Mouse (Mus musculus) gastrocnemius, postnatal 36 days (tissue): ENCODE results near the gene Rnf151. TPM values are rescaled to one million over a fixed set of nuclear protein-coding genes. Genes with fewer than 3 reads are reported as not detected.
"Not testable (repeated sequence)": the region's sequence is repeated elsewhere in the genome, so short reads cannot be mapped to it uniquely, and the experiment has no call there.

Experiments
- DNase-seq, 2 experiments: peaks; one replicate each; pipeline ENCODE4 v3.0.0; 2022
- intact Hi-C: fragments of 180-260 bp; cut with DNase I; formaldehyde crosslinking; loops from one replicate; pipeline ENCODE4 v1.15.1; 2025
- total RNA-seq, 2 experiments: library from RNA; stranded (reverse); gene quantifications; 2 replicates each; pipeline ENCODE4 v1.2.3; 2021

The Rnf151 gene
- total RNA-seq, 2 experiments from 2014 or later = not detected

DNA sequence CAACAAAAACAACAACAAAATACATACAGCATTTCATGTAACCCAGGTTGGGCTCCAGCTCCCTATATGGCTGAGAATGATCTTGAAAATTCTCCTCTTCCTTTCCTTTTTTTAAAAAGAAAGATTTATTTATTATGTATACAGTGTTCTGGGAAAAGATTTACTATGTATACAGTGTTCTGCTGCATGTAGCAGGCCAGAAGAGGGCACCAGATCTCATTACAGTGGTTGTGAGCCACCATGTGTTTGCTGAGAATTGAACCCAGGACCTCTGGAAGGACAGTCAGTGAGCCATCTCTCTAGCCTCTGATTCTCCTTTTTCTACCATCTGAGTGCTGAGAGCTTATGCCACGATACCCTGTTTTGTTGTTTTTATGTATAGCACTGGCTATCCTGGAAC lies 16.6 kb upstream of the Rnf151 start:
- intact Hi-C loops = no loop called here
- DNase-seq = no peak

DNA sequence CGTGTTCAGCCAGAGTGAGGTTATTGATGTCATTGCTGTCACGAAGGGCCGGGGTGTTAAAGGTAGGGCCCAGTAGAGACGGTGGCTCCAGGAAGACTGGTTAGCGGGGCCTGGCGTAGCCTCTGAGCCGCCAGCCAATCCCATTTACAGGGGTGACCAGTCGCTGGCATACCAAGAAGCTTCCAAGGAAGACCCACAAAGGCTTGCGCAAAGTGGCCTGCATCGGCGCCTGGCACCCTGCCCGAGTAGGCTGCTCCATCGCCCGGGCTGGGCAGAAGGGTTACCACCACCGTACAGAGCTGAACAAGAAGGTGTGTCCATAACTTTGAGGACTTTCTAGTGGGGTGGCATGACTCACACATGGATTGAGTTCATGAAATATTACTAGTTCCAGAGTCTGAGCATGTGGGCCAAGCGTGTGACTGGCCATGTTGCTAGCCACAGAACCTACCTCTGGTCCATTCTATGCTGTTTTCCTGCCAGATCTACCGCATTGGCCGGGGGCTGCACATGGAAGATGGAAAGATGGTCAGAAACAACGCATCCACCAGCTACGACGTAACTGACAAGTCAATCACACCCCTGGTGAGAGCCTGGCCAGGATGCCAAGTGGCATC lies 15.7 kb upstream of the Rnf151 start:
- intact Hi-C loops = no loop called here

DNA sequence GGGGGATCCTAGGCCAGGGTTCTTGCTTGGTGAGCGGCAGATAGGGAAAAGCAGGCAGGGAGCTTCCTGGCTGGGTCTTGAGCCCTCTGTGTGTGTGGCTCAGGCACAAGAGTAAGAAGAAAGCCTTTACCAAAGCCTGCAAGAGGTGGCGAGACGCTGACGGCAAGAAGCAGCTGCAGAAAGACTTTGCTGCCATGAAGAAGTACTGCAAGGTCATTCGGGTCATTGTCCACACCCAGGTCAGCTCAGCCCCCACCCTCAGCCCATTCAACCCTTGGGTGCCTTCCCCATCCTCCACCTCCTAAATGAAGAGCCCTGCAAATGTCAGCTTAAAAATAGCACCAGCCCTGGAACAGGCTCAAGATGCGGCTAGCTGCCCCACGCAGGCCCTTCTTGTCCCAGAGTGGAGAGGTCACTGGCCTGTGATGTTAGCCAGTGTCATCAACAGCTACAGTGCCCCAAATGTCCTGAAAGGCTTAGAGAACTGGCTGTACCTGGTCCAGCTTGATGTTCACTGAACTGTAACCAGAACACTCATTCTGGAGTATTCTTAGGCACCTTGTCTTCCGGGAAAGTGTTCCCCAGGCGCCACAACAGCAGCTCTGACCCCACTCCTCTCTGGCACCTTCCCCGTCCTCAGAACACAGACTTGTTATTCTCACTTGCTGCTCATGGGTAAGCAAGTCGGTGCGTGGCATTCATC lies 14.5 kb upstream of the Rnf151 start:
- intact Hi-C loops = no loop called here
- peak; percentile 49 to 71 for DNase-seq

More for the DNA sequence above, 15.7 kb upstream of the Rnf151 start:
- DNase-seq = no peak

DNA sequence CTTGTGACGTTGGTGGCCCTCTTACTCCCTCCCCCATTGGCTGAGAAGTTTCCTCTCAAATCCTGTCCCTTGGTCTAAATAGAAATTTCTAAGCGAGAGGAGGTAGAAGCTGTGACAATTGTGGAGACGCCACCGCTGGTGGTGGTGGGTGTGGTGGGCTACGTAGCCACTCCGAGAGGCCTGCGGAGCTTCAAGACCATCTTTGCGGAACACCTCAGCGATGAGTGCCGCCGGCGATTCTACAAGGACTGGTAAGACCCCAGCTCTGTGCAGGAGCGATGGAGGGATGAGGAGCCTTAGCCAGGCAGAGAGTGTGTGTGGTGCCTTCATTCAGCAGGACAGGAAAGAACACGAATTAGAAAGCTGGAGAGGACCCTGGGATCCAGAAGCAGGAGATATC lies 12.9 kb upstream of the Rnf151 start:
- no peak for DNase-seq
- intact Hi-C loops = no loop called here

DNA sequence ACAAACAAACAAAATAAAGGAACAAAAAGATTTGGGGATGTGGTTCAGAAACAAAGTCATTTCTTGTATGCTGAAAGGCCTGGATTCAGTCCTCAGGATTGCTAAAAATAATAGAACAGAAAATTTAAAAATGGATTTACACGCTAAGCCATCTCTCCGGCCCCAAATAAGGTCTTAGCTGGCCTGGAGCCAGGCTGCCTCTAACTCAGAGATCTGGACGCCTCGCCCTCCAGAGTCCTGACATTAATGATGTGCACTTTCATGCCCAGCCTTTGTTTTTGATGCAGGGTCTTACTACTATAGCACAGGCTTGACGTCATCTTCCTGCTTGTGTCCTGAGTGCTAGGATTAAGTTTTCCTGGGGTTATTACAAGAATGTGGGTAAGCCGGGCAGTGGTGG lies 11.2 kb upstream of the Rnf151 start:
- no peak for DNase-seq
- intact Hi-C loops = no loop called here

DNA sequence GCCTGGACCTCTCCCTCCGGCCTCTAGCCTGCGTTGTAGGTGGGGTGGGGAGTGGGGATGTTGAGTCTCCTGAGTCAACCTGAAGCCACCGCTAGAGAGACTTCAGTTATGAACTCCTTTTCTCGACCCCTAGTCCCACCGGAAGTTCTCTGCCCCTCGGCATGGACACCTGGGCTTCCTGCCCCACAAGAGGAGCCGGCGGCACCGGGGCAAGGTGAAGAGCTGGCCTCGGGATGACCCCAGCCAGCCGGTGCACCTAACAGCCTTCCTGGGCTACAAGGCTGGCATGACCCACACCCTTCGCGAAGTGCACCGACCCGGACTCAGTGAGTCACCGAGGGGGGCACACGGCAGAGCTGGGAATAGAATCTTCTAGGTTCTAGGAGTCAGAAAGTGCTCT lies 10.3 kb upstream of the Rnf151 start:
- DNase-seq = no peak
- intact Hi-C loops = no loop called here

DNA sequence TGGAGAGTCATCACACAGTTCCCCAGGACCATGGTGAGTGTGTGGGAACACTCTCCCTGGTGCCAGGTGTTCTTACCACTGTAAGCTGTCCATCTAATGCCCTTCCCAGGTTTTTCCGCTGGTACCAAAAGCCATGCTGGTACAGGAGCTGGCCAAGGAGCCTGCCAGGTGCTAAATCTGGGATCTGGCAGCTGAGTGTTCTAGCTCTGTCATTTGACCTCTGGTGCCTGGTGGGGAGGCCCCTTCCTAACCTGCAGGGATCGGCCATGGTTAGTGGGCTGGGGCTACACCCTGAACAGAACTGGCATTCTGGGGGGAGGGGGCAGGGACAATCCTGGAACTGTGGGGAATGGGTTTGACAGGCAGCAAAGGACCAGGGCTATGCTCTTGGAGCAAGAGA lies 9.8 kb upstream of the Rnf151 start, which contains the start of gene Rpl3l:
Gene Rpl3l, plus strand, starts transcription at position 203 of the 400 bp plus-strand sequence.
- peak; percentile 42 to 48 for DNase-seq
- intact Hi-C loops = no loop called here

DNA sequence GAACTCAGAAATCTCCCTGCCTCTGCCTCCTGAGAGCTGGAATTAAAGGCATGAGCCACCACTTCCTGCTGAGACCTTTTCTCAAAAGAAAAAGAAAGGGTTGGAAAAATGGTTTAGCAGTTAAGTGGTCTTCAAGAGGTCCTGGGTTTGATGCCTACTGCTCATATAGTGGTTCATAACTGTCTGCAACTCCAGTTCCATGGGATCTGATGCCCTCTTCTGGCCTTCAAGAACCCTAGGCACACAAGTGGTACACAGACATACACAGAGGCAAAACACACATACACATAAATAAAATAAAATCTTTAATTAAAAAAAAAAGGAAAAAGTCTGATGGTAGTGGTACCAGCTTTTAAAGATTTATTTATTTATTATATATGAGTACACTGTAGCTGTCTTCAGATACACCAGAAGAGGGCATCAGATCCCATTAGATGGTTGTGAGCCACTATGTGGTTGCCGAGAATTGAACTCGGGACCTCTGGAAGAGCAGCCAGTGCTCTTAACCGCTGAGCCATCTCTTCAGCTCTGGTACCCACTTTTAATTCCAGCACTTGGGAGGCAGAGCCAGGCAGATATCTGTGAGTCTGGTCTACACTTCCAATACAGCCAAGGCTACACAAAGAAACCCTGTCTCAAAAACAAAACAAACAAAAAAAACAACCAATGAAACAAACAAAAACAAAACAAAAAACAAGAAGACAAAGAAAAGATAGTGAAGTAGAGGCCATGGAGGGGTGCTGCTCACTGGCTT lies 8.0 kb upstream of the Rnf151 start:
- intact Hi-C loops = no loop called here
- DNase-seq = no peak

DNA sequence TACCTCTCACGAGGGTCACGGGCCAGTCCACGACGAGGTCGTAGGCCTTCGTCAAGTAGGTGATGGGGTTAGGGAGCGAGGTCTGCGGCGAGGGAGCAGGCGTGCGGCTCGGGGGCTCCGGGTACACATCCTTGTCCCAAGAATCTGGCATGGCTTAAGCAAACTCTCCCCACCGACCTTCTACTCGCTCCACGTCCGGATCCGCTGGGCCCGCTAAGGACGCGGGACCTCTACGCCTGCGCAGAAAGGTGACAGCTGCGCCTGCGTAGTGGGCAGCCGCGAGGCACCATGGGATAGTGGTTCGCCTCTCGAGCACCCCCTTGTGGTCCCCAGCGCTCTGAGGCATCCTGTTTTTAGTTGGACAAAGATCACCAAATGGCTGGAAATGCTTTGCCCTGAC lies 6.3 kb upstream of the Rnf151 start, which contains the start of gene Ndufb10:
Gene Ndufb10, minus strand, starts transcription at position 295 of the 400 bp plus-strand sequence.
- intact Hi-C loops = no loop called here
- peak; percentile 97 for DNase-seq

DNA sequence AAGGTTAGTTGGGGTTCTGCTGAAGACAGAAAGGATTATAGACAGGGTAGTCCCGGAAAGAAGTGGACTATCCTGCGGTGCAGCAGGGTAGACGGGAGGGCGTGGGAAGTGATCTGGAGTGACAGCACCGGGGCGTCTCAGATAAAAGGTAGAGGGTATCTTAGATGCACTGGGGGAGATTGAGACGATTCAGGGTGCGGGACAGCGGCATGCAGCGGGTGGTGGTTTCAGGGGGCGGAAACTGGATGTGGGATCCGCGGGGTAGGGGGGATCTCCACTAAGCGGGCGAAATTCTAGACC lies 6.0 kb upstream of the Rnf151 start:
- intact Hi-C loops = no loop called here
- no peak for DNase-seq

DNA sequence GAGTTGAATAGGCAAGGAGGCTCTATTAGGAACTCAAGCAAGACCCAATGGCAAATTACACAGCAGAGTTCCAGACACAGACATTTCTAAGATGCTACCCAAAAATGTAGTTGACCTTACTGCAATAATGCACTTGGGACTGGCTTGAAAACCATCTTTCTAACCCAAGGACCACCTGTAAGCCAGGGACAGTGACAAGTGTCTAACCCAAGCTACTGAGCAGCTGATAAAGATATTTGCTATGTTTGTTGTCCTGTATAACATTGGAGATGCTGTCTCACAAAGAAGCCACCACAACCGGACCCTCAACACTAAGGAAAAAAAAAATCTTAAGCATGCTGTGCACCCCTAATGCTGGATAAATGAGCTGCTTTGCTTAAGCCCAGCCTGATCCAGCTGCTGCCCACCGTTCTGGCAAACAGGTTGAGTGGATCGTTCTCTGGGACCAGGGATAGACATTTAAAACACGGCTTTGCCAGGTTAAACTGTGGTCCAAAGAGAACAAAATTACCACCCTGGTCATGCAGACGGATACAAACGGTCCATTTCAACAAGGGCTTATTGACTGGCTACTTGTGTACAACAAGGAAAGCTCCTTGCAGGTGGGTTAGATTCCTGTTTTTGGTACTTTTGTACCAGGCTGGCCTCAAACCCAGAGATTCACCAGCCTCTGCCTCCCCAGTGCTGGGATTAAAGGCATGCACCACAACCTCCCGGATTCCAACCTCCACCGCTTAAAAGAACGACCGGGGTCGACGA lies 5.4 kb upstream of the Rnf151 start:
- intact Hi-C loops = no loop called here

DNA sequence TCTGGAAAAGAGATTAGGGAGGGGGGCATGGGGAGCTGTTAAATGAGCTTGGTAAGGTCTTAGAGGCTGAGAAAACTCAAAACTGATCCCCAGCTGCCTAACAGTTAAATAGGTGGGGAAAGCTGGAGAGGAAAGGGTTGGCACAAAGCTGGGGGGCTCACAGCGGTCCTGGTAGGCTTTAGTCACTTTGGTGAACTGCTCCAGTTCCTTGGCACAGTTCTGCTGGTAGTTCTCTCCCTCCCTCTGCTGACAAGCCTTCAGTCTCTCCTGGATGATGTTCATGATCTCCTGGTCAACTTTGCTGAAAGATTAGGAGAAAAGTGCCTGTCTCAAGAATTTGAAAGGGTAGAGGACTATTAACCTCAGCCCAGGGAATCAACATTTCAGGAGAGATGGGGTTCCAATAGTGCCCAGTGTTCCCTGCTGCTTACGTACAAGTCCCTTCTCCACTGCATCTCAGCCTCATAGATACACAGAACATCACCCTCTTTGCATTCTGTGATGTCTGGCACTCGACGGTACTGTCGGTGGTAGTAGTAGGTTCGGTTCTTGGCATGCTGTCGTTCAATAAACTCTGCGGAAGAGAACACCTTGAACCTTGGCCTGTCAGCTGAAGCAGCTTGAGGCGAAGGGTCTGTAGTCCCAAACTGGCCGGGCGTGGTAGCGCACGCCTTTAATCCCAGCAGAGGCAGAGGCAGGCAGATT lies 4.5 kb upstream of the Rnf151 start:
- intact Hi-C loops = no loop called here
- DNase-seq = no peak

More for the DNA sequence above, 5.4 kb upstream of the Rnf151 start:
- DNase-seq = no peak

DNA sequence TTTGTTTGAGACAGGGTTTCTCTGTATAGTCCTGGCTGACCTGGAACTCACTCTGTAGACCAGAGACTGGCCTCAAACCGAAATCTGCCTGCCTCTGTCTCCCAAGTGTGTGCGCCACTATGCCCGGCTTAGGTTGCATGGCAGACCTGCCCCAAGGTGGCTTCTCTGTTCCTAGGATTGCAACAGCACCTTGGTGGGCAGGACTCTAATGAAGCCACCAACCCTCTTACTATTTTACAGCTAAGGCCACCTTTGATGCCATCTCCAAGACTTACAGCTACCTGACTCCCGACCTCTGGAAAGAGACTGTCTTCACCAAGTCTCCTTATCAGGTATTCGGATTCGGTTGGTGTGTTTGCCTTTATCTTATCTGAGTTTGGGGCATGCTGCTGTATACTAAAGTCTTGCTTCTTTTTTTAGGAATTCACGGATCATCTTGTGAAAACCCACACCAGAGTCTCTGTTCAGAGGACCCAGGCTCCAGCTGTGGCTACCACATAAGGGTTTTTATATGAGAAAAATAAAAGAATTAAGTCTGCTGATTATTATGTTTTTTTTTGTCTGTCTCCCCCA lies 3.6 kb upstream of the Rnf151 start:
- intact Hi-C loops, DNase-seq: not testable (repeated sequence)

DNA sequence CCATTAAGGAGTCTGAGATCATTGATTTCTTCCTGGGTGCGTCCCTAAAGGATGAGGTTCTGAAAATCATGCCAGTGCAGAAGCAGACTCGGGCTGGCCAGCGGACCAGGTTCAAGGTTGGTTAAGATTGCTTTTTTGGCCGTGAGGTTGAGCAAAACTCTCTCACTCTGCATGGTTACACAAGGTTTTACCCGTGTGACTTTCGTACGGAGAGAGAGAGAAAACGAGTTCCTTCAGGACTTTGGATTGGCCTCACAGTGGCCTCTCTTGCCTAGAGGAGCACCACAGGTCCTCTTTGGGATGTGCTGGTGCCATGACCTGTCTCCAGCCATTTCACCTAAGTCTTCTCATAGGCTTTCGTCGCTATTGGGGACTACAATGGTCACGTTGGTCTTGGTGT lies 2.8 kb upstream of the Rnf151 start:
- DNase-seq, intact Hi-C loops: not testable (repeated sequence)

DNA sequence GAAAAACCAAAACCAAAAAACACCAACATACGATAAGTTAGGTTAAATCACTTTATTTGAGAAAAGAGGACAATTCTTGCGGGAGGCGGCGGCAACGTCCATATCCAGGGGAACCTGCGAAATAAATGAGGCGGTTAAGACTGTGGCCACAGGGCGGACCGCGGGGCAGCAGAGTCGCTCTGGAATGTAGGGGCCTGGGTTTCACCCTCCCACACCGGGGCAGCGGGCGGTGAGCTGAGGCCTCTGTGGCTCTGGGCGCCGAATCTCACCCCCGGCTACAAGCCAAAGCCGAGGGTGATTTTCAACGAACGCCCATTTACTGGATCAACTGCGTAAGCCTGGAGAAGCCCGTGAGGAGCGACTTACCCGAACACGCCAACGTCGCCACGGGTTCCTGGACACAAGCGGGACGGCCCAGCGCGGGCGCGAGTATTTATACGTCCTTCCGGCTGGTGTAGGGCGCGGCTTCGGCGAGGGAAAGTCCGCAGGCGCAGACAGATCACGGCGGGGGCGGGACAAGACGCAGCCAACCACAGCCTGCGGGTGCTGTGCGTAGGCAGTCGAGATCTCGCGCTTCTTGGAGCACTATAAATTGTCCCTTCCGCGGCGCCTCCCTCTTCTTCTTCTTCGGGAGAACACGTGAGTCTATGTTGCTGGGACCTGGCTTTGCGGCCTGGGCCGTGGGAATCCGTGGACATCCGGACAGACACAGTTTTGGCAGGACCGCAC lies 1.8 kb upstream of the Rnf151 start:
- intact Hi-C loops = no loop called here
- peak; percentile 93 to 97 for DNase-seq

DNA sequence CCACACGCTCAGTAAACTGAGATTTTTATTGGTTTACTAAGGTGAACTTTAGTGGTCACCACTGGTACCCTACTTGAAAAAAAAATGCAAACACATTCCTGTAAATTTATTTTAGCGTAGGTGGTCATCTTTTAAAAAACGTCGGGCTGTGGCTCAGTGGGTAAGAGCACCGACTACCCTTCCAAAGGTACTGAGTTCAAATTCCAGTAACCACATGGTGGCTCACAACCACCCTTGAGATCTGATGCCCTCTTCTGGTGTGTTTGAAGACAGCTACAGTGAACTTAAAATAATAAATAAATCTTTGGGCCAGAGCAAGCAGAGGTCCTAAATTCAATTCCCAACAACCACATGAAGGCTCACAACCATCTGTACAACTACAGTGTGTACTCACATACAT lies 1.1 kb upstream of the Rnf151 start:
- DNase-seq, intact Hi-C loops: not testable (repeated sequence)

DNA sequence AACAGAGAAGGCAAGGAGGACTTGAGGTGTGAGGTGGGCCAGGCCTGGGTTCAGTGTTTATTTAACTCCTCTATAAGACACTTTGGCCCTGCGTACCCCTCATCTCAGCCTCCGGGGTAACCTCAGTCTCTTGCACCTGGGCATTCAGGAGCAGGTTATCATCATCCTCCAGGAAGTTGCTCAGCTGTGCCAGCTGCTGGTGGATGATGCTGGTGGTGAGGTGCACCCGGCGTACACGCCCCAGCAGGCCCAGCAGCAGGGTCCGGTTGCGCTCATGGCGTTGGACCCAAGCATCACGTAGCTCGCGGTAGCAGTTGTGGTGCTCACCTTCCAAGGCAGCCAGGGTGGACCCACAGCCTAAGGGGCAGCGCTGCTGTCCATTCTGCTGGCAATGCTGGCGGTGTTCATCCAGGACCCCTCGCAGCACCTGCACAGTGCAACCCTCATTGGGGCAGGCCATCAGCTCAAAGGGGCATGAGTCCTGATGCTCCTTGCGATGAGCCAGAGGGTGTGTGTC lies 1.6 kb downstream of the Rnf151 start:
- intact Hi-C loops = no loop called here
- no peak for DNase-seq

DNA sequence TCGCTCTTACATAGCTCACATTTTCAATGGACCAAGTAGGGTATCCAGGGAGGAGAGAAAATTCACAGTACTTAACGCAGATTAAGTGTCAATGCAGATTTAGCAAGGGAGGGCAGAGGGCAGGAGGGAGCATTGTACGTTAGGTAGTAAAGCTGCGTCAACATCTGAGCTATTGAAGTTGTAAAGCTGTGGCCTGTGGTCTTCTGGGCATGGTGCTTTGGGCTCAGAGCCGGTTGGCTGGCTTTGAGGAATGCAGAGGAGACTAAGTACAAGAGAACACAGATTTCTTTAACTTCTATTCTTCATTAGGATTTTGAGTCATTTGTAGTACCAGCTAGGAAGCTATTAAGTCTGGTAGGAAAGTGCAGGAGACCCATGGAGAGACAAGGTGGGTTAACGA lies 2.3 kb downstream of the Rnf151 start:
- intact Hi-C loops = no loop called here
- no peak for DNase-seq

DNA sequence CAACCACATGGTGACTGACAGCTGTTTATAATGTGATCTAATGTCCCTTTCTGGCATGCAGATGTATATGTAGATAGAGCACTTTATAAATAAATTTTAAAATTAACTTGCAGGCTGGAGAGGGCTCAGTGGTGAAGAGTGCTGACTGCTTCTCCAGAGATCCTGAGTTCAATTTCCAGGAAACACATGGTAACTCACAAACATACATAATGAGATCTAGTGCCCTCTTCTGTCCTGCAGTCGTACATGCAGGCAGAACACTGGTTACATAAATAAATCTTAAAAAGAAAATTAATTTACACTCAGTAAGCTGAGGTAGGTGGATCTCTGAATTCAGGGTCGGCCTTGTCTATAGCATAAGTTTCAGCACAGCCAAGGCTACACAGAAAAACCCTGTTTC lies 9.2 kb downstream of the Rnf151 start:
- no peak for DNase-seq
- intact Hi-C loops = no loop called here
